Mouse (Mus musculus) gonadal fat pad, adult 2 months (tissue): ENCODE results near the gene Gm10260. TPM values are rescaled to one million over a fixed set of nuclear protein-coding genes. Genes with fewer than 3 reads are reported as not detected.

Source experiments
- DNase-seq: peaks from one replicate; pipeline ENCODE4 v3.0.0-alpha.2; 2012; ENCODE audit warnings: low read depth
- polyA plus RNA-seq: library from polyadenylated mRNA; depleted of rRNA; stranded (reverse); fragments of >200 nt; gene quantifications from 2 replicates; pipeline ENCODE4 v1.2.3, GENCODE M21; 2012; rRNA removed

Gm10260 gene
- polyA plus RNA-seq: 3.7 and 7.9 TPM in 2 replicates

- no peak for DNase-seq
These were observed at the start of gene Gm10260 for GRCm38 (mm10) chr13:97760532-97760931. Gm10260 (minus strand) TSS chr13:97760632.

DNA sequence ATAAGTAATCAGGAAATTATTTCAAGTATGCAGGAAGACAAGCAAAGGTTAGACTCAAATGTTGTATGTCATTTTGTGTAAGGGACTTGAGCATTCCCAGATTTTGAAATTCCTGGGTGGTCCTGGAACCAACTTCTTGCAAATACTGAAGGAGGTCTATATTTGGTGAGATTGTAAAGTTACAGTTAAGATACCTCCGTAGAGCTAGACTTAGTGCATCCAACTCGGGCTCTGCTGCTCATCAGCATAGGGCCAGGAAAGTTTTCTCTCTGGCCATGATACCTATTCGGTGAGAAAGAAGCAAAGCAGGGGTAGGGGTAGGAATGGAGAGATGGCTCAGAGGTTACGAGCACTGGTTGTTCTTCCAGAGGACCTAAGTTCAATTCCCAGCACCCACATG lies 49.4 kb upstream of the Gm10260 start:
- no peak for DNase-seq

GRCm38 (mm10) chr13:97805907-97806306 lies 45.5 kb upstream of the Gm10260 start:
- no peak for DNase-seq

- no peak for DNase-seq
These were observed 42.0 kb upstream of the Gm10260 start for GRCm38 (mm10) chr13:97802386-97802785.

- DNase-seq: no peak
These were observed 37.0 kb upstream of the Gm10260 start for GRCm38 (mm10) chr13:97797462-97797861.

GRCm38 (mm10) chr13:97794780-97795179 lies 34.3 kb upstream of the Gm10260 start:
- DNase-seq: no peak

DNA sequence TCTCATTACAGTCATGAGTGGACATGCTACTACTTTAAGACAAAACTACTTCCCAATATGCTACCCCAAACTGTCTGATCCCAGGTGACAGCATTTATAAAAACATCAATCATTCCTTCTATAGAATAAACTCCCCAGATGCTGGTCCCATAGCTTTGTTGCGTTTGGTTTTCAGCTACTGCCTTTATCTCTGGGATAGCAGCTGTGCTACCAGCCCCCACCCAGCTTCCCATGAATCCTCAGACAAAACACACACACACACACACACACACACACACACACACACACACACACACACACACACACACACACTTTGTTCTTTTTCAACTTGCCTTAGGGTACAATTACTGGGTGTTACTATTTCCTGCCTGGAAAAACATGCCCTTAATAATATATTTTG lies 33.5 kb upstream of the Gm10260 start:
- DNase-seq: no peak

DNA sequence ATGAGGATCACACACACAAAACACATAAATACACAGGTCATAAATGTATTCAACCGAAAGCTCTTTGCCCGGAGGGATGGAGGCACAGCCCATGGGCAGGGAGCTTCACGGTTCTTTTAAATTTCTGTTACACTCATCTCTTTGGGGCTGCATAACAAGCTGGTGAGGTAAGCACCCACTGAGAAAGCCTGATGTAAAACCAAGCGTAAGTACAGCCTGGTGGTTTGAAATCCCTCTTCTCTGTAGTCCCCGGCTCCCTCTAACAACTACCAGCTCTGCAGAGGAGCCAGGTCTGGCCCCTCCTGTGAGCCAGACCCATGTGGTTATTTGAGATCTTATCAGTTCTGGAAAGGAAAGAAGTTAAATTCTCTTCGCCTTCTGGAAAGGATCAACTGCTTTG lies 31.2 kb upstream of the Gm10260 start:
- no peak for DNase-seq

GRCm38 (mm10) chr13:97789782-97790450 lies 29.5 kb upstream of the Gm10260 start:
- DNase-seq: no peak

DNA sequence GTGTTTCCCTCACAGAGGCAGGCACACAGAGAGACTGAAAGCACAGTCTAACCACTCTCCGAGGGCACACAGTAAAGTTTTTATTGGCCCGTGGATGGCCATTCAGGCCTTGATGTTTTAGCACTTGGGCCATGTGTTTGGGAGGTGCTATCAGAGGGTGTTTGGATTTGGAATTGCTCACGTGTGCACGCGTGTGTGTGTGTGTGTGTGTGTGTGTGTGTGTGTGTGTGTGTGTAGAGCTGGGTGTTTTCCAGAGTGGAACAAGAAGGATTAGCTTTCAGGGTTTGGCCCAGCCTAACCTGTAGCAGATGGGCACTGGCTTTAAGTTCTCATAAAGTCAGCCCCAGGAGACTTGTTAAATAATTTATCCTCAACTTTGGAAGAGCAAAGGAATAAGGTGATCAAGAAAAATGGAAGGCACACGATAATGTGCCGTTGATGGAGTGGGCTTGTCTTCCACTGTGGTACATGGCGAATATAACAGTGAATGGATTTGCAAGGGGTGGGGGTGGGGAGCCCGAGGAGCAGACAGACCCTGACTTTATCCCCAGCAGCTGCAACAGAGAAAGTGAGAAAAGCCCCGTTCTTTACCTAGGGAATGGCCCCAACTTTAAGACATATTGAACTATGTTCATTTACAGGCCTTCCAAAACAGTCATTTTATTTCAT lies 24.9 kb upstream of the Gm10260 start:
- no peak for DNase-seq

DNA sequence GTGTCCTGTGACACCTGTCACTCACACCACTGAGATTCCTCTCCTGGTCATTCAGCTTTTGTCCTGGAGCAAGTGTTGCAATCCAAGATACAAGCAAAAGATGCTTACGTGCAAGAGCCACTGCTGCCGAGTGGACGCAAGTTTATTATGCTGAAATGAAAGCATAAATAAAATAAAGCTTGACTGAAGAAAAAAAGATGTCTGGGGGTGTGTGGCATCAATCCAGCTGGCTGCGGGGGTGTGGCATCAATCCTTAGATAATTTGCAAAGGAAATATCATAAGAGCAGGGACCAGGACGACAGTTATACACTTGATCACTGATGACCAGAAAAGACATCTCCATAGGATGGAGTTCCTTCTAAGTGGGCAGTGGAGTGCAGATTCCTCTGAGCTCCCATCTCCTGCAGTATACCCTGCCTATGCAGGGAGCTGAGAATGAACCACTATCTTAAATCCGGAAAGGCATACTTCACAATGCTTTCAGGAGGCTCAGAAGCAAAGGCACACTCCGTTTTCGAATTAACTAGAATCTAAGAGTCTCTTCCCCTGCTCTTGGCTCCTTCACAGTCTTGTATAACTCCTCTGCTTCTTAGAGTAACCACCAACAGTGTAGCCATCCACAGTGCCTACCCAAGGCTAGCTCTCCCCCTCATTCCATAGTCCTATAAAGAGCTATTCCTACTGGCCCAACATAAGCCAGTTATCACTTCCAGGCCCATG lies 23.2 kb upstream of the Gm10260 start:
- DNase-seq: no peak

DNA sequence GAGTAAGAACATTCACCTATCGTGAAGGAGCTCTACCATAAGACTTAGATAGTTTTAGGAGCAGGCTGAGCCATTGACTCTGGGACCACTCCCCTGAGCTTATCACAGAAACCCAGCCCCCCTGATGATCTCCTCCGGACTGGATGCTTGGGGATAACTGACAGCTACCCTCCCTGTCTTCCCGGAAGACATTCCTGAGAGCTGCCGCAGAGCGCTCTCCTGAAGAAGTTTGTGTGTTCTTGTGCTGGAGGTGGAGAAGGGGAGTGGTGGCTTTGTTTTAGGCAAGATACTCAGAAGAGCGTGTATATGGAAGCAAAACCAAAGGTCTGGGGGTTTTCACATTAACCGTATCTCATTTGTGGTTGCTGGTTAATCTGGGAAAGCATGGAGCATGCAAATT lies 21.6 kb upstream of the Gm10260 start:
- no peak for DNase-seq

- DNase-seq: no peak
These were observed 21.2 kb upstream of the Gm10260 start for GRCm38 (mm10) chr13:97781637-97782036.

DNA sequence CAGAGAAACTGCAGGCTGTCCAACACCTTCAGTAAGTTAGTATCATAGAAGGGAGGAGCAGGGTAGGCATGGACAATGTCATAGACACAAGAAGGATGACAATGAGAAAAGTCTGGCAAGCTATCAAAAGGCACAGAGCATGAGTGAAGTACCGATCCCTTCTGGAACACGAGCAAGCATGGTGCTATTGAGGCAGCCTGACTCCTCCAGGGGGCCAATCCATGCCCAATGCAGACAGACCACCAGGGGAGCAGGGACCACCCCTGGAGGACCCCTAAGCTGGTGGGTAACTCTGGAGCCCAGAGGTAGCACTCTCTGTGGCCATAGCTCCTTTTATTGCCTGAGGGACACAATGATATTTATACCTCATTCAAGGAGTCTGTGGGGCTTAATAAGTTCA lies 20.1 kb upstream of the Gm10260 start:
- no peak for DNase-seq

GRCm38 (mm10) chr13:97779657-97780445 lies 19.4 kb upstream of the Gm10260 start:
- DNase-seq: no peak

GRCm38 (mm10) chr13:97778698-97779194 lies 18.3 kb upstream of the Gm10260 start:
- no peak for DNase-seq

DNA sequence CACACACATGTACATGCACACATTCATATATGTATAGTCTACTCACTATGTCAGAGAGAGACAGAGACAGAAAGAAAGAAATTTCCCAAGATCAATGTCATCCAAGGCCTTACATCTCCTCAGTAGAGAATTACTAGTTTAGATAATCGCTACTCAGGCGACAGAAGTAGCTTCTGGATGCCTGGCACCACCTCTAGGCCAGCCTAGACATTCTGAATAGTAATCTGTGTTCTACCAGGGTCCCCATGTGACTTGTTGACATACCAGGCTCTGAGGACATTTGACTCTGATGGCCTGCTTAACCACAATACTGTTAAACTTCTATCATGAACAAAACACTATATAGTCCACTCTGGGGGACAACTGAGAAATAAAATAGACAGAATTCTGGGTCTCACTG lies 17.2 kb upstream of the Gm10260 start:
- no peak for DNase-seq

DNA sequence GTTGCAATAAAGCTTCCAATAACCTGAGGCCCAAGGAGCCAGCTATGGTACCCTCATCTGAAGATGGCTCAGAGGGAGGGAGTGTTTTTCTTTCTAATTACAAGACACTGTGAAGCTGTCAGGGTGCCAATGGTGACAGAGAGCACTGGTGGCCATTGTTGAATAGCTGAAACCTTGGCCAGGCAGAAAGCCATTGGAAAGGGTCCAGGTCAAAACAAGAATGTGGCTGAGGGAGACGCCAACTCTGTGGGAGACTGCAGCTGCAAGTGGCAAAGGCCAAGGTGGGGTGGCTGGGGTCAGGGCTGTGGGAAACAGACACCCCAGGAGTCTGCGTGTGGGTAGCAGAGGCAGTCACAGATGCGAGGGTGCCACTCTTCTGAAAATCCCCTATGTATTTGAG lies 16.3 kb upstream of the Gm10260 start:
- DNase-seq: peak; percentile 51

DNA sequence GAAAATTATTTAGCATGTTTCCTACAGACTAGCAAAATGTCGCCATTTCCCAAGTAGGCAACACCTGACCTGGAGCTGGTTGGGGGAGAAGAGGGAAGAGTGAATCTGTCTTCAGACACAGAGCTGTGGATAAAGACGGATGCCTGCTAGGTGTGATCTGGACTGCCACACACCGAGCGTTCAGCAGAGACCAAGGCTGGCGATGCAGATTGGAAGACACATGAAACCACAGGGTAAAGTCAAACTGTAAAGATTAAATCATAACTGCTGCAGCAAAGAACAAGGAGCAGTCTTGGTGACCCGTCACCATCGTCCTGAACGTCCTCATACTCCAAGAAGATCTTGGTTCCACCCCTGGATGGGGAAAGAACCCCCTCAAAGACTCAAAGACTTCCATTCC lies 15.5 kb upstream of the Gm10260 start:
- DNase-seq: no peak

- no peak for DNase-seq
These were observed 14.5 kb upstream of the Gm10260 start for GRCm38 (mm10) chr13:97774740-97775425.

GRCm38 (mm10) chr13:97769205-97769604 lies 8.8 kb upstream of the Gm10260 start:
- no peak for DNase-seq
